Mouse (Mus musculus) urinary bladder, adult 2 months (tissue): Measurements from ENCODE around the gene Slc26a11. TPM values are rescaled to one million over a fixed set of nuclear protein-coding genes. Genes with fewer than 3 reads are reported as not detected.

ENCODE experiments used
- DNase-seq: peaks from one replicate; pipeline ENCODE4 v3.0.0; 2022; ENCODE audit warnings: low spot score
- polyA plus RNA-seq: library from polyadenylated mRNA; depleted of rRNA; stranded (reverse); fragments of >200 nt; gene quantifications from 2 replicates; pipeline ENCODE4 v1.2.3, GENCODE M21; 2012; rRNA removed

Gene Slc26a11
- polyA plus RNA-seq: 10.0 and 11.7 TPM in 2 replicates

DNA sequence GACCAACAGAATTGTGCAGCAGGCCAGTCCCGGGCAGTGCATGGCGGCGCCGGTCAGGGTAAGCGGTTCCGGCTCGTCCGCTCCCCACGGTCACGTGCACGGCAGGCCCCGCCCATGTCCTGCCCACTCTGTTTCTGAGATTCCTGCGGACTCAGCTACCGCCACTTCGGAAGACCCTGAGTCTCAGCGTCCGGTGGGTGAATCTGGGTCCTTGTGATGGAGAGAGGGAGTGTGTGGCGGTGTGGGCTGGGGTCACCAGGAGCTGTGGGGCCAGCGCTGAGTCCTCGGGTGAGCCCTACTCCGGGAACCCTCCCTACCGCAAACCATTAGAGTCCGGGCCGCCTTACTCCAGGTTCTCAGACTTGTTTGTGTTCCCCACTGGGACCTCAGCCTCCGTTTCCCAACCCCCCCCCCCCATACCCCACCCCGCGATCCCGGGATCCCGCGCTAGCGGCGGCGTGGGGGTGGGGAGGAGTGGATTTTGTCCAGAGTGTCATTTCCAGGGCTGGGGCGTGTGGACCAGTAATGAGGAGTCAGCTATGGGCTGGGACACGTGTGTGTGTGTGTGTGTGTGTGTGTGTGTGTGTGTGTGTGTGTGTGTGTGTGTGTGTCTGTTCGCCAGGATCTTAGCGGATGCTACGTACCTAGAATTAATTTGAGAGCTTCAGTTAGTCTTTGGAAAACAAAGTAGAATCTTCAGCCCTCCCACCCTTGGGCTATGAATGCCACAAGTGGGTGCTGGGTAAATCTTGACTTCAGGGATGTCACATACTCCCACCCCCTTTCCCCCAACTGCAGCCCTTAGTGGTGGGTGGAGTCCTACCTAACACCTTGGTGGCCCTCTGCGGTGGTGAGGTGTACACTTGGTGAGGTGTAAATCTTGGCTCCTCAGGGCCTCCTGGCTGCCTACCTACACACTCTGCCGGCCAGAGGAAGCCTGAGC is at the start of gene Slc26a11, which contains the start of gene Sgsh:
Gene Slc26a11, plus strand, starts transcription at position 115 of the 943 bp plus-strand sequence.
Gene Sgsh, minus strand, starts transcription at position 94 of the 943 bp plus-strand sequence.
- peak; percentile 78 for DNase-seq

DNA sequence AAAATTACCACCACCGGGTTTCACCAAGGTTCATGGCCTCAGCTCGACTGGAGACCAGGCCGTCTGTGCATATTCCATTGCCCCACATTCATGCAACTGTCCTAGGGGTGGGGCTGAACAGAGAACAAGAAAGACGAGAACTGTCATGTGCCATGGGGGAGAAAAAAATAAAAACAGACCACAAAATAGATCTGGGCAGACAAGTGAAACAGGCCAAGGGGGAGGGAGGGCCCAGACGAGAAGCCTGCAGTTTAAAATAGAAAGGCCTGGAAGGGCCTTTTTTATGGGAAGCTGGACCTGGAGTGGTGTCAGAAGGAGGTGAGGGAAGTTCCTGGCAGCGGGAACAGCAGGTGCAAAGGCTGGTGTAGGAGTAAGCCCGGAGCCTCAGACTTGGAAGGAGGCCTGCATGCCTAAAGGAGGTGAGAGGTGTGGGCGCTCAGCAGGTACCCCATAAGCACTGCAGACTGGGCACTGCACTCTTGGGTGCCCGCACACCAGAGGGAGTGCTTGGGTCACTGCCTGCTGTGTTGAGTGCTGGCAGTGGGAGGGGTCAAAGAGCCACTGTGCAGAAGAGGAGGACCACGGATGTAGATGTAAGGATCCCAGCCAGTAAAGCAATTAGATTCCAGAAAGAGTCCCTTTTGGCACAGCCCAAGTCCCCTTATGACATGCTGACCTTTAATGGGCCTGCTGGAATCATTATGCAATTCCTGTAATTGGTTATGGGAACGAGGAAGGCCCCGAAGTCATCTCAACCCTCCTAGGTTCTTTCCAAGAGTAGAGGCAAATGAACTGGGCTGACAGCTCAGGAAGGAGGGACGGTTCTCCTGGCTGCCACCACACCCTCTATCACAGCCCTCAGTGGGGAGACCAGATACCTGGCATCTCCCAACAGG is 48.3 kb upstream of the Slc26a11 start:
- DNase-seq: no peak

DNA sequence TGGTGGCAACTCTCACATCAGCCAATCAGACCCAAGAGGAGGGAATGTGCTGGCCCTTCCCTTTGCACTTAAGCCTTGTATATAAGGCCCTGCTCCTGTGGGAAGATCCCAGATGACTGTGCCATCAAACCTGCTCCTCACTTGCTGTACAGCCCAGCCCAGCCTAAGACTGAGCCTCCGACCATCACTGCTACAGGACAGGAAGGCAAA is 47.8 kb upstream of the Slc26a11 start, which contains the start of gene Card14:
Gene Card14, plus strand, starts transcription at position 111 of the 210 bp plus-strand sequence.
- DNase-seq: no peak

DNA sequence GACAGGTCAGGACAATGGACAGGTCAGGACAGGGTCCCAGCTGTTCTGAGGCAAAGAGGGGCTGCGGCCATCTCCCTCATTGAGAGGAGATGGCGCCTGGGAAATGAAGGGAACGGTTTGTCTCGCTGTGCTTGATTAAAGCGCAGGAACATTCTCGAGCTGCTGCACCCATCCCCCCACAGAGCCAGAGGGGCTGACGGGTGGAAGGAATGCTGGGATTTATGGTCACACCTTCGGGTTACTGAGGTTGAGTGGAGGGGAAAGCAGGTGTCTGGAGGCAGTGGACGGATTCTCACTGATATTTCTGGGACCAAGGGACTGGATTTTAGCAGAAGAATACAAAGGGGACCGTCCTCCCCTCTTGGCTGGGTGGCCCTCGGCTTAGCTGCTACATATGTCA is 47.4 kb upstream of the Slc26a11 start:
- DNase-seq: no peak

DNA sequence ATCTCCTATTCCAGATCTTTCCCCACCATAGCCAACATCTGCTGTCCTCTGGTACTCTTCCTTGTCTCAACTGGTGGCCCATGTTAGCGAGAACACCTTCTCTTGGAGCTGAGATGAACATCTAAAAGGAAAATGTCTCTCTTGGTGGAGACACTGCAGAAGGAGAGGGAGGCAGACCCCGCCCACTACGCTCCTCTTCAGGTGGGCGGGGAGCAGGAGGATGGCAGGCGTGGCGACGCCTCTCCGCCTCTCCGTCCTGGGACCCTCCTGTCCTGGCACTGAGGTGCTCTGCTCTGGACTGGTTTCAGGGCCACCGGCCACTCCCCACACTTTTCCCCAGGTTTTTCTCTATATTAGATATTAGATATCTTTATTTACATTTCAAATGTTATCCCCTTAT is 44.7 kb upstream of the Slc26a11 start:
- no peak for DNase-seq

DNA sequence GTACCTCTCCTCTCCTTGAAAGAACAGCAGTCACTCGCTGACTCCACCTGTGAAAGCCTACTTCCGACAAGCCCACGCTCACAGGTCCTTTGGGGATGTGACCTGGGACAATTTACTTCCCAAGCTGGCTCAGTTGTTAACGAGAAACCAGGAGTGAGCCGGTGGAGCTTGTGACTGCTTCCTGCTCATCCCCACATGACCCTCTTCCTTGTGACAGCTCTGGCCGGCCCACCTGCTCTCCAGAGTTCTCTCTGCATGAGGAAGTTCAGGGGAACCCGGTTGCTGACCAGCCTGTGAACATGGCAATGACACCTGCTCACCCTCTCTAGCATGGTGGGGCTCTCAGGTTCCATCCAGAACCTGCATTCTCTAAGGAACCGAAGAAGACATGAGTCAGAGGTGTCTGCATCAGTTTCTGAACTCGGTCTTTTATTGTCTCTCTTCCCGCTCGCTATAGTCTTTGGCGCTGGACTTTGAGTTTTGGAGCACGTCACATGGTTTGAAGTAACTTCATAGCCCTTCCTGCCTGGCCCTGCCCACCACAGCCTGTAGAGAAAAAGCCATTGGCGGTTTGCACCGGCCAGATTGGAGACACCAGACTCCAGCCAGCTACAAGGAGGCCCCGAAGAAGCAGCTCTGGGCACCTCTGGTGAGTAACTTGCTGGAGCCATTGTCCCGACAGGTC is 41.0 kb upstream of the Slc26a11 start:
- no peak for DNase-seq

DNA sequence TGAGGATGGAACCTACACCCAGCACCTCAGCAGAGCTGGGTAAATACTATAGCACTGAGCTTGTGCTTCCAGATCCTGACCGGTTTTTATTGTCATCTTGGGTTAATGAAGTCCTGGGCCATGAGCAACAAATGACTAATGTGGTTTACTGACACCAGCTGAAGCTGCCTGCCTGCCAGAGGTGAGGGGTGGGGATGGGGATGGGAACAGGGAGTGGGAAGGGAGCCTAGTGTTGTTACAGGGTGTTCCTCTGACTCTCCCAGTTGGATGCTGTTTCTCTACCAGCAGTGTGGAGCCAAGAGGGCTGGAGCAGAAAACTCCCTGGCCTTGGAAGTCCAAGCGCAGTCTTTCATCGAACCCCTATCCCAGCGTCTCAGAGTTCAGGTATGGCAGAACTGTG is 38.6 kb upstream of the Slc26a11 start:
- no peak for DNase-seq

DNA sequence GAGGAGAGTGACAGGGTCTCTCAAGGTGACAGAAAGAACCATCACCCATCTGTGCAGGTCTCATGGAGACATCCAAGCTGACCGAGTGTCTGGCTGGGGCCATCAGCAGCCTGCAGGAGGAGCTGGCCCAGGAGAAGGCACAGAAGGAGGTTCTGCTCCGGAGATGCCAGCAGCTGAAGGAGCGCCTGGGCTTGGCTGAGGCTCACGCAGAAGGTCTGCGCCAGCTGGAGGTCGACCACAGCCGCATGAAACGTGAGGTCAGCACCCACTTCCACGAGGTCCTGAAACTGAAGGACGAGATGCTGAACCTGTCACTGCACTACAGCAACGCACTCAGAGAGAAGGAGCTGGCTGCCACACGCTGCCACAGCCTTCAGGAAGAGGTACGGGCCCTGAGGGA is 32.8 kb upstream of the Slc26a11 start:
- DNase-seq: no peak

DNA sequence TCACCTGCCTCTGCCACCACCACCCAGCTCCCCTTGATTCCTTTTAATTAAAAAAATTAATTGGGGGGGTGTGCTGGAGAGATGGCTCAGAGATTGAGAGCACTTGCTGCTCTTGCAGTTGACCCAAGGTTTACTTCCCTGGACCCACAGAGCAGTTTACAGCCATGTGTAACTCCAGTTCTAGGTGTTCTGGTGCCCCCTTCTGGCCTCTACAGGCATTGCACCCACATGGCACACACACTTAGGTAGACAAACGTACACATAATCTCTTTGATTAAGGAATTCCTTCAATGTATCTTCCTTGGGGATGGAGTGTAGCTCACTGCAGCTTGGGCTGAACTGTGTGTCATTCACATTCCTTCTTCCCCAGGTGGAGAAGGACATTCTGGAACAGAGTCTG is 30.3 kb upstream of the Slc26a11 start:
- no peak for DNase-seq

DNA sequence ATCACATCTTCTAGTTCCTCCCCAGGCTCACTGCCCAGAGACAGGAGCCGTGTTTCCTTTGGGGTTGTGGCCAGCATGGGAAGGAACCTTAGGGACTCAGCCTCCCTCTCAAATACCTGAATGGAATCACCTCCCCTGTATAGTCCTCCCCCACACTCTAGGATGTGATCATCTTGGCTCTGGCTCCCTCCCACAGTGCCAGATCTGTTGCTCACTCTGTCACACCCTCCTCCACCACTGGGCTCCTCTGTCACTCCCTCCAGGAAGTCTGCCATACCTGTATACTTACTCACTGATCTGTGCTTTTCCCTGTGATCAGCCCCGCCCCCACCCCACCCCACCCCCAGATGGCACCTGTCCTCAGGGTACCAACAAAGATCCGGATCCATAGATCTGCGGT is 24.8 kb upstream of the Slc26a11 start:
- no peak for DNase-seq

DNA sequence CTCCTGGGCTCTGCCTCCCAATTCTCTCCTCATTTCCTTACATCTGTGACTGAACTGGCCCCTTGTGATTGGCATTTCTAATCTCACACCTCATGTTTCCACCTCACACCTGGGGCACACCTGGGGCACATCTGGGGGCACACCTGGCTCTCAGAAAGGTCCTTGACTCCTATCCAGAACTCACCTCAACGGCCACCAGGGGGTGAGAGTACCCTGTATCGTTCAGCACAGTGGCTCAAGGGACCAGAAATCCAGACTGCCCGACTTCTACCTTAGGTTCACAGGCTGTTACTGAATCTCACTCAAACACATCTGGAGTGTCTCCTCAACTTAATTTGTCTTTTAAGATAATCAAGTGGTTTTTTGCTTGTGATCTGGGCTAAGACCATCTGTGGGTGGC is 23.4 kb upstream of the Slc26a11 start:
- DNase-seq: no peak

DNA sequence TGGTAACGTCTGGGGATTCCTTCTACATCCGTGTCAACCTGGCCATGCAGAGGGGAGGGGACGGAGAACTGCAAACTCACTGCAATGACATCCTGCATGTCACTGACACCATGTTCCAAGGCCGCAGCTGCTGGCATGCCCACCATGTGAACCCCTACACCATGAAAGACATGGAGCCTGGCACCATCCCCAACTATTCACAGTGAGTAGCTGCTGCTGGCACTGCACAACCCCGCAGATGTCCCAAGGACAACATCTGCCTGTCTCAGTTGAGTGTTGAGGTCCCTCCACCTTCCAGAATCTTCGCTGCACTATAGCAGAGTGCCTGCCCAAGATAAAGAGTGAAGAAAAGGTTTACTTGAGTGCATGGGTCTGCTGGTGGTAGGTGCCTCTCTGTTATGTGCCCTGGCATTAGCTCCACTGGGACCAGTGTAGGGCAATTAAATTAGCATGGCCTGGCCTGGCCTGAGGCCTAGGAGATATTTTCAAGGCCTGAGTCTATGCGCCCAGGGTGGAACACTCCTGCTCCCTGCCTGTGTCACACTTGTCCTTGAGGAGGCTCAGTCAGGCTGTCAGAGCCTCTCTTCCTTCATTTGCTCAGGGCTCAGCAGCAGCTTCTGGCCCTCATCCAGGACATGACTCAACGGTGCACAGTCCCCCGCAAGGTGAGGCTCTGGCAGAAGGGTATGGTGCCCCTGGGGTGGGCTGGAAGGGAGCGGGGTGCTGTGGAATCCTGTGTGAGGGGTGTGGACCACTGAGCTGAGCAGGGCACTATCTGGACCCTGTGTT is 16.9 kb upstream of the Slc26a11 start:
- no peak for DNase-seq

DNA sequence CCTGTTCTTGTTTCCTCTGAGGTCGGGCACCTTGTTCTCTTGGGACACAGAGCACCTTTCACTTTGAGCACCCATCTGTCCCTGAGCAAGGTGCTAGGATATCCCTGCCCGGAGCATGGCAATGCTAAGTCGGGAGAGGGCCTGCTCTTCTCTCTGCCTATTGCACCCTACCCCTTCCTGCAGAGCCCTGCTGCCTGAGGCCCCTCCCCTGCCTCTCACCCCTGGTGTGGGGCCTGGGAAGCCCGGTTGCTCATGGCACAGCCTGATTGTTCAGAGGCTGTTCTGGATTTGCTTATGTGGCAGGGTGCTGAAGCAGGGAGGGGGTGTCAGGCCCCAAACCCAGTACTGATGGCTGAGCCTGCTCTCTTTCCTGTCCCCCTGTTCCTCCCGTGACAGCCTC is 16.2 kb upstream of the Slc26a11 start:
- no peak for DNase-seq

DNA sequence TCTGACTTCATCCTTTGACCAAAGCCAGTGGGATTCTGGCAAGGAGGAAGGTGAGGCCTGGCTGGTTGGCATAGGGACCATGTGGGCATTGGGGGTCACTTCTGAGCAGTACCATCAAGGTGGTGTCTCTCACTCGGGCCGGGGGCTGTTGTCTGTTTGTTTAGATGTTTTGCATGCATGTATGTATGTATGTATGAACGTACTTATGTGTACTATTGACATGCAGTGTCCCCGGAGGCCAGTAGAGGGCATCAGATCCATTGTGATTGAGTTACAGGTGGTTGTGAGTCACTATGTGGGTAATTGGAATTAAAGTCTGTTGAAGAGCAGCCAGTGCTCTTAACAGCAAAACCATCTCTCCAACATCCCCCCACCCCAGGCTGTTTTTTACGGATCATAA is 15.7 kb upstream of the Slc26a11 start:
- no peak for DNase-seq

DNA sequence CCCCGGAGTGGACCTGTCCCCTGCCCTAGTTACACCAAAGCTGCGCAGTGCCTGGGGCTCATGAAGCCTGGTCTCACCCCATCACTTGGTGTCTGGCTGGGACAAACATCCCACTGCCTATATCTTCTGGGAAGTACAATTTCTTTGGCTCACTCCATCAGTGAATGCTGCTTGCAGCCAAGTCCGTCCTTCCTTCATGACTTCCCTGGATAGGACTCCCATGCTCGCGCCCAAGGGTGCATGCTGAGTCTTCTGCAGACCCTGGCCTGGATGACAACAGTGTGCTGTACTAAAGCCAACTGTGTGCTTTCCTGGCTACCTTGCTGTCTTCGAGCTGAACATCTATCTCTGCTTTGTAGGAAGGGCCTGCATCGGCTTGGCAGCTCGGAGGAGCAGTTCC is 11.2 kb upstream of the Slc26a11 start:
- no peak for DNase-seq

DNA sequence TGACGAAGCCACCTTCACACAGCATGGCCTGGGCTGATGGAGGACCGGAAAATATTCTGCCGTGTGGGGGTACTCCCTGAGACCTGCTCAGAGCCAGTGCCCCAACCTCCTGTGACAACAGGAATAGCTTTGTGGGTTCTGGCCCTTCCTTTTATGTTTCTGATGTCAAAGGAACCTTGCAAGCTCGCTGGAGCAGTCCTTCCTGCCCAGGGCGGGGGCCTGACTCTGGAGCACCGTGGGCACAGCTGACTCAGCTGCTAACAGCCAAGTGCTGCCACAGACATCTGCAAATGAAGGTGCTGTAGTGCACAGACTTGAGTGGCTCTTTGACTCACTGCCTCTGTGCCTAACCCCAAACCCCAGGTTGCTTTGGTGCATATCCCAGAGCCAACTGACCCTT is 10.5 kb upstream of the Slc26a11 start:
- no peak for DNase-seq

DNA sequence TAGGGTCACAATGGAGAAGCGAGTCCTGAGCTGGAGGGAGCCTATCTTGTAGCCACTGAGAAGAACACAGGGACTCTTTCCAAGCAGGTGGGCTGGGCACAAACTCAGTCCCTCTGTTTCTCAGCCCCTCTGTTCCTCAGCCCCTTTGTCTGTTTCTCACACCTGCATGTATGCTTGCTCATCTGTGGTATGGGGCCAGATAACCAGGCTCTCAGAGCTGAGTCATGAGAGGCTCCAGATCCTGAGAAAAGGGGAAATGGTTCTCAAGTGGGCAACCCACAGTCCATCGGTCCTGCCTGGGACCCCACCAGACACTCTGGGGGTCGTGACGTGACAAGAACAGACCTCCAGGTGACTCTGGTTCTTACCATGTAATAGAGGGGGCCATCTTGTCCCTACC is 8.2 kb upstream of the Slc26a11 start:
- DNase-seq: no peak

DNA sequence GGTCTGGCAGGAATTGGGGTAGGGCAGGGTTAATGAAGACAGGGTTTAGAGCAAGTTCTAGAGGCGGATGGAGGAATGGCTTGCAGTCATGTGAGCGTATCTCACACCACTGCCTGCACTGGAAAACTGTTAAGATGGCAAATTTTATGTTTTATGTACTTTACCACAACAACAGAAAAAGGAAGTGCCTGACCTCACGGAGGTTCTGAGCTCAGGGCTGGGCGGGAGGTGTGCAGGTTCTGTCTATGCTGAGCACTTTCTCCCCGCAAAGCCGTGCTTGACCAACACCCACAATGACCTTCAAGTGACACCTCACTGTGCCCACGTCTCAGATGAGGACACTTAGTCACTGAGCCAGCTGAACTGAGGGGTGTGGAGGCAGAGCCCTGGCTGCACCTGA is 3.2 kb upstream of the Slc26a11 start:
- DNase-seq: no peak

DNA sequence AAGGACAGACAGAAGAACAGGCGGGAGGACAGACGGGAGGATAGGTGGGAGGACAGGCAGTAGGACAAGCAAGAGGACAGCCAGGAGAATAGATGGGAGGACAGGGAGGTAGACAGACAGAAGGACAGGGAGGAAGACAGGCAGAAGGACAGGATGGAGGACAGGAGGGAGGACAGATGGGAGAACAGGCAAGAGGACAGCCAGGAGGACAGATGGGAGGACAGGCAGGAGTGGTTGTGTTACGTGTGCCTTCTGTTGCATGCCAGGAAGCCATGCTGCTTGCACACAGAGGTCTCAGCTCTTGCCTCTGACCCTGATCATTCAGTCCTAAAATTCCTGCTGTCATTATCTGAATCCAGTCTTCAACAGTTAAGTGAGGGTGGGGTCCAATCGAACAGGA is 1.4 kb upstream of the Slc26a11 start:
- DNase-seq: no peak

DNA sequence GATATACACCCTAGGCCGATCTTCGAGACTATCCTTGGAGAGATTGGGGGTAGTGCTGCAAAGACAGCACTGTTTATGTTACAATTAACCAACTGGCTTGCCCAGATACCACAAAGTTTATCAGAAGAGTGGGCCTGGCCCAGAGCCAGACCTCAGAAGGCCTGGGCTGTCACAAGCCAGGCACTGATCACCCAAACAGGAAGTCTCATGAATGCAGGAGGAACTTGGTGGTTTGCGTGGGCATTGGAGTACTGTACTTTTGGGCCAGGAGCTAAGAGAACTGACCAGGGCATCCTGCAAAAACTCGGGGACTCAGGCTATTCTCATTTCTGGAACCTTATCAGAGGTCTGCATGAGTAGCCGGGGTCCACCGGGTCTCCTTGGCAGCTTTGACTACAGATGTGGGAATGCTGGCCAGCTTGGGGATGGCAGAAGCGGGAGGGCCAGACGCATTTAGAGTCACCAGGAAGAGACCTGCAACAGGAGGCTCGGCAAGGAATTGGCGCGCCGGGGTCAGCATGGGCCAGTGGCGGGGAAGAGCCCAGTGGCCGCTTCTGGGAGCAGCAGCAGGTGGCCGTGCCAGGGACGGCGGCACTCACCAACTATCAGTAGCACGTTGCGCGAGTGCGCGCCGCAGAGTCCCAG is 437 bp upstream of the Slc26a11 start:
- no peak for DNase-seq

DNA sequence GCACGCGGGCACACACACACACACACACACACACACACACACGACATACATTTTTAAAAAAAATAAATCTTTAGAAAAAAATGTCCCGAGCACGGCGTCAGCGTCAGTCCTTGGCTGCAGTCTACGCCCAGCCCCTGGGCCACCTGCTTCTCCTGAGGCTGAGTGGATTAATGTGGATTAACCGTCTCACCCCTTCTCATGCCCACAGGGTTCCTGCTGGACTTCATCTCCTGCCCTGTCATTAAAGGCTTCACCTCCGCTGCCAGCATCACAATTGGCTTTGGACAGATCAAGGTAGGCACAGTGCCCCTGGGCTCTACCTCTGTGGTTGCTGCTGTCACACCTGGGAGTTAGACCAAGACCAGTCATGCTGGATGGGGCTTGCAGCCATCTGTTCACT is 3.7 kb downstream of the Slc26a11 start:
- DNase-seq: no peak
